In genomic region chr11:94133344-94133955, GRCm38 (mm10) we compare ENCODE assay signal across 8 mouse cellular contexts.
DNase-seq lines count a peak whose midpoint lies in the region; ATAC-seq and TF ChIP-seq lines count a peak whose summit lies in the region.

No protein-coding gene starts in this region.

- peak; percentile 96 for TF ChIP-seq CTCF in kidney, adult 2 months (conservative IDR thresholded peaks at IDR 0.05; ENCODE audit: insufficient read depth, insufficient read length, low read depth, low read length)
- peak; percentile 94; the same call in 1 of the 2 replicates for TF ChIP-seq CTCF in small intestine, adult 2 months (IDR thresholded peaks at IDR 0.05; ENCODE audit: extremely low read depth, insufficient read length, insufficient replicate concordance, low read depth, low read length)

- 0 out of 2 replicates have a peak, but pooled peaks have one; percentile 14 for ATAC-seq in limb, embryonic 12.5 days (ENCODE audit: insufficient number of reproducible peaks, insufficient read depth, low FRiP score, low TSS enrichment, low read depth)
- ATAC-seq in midbrain, embryonic 13.5 days = peak; percentile 64

- H3K27me3 ChIP-seq in embryonic facial prominence, embryonic 10.5 days (replicated peaks; ENCODE audit: low read depth, poor library complexity, severe bottlenecking) = peaks cover 18% of the 10 kb centered on the region; the same call in 1 of the 2 replicates
- no peaks in the 10 kb centered on the region for H3K27me3 ChIP-seq in kidney, adult 2 months (replicated peaks; ENCODE audit: control insufficient read depth, insufficient read depth, low read length)
- H3K27me3 ChIP-seq in limb, embryonic 12.5 days = no peaks in the 10 kb centered on the region
- H3K27me3 ChIP-seq in midbrain, embryonic 13.5 days = no peaks in the 10 kb centered on the region
- no peaks in the 10 kb centered on the region for H3K27me3 ChIP-seq in small intestine, adult 2 months (ENCODE audit: control insufficient read depth, insufficient read depth, low read length)

- peak overlapping the region; percentile 26 for H3K27ac ChIP-seq in embryonic facial prominence, embryonic 10.5 days (replicated peaks)
- H3K27ac ChIP-seq in kidney, adult 2 months (ENCODE audit: insufficient read depth, low read depth, low read length) = peak overlapping the region; percentile 78
- no peak overlapping the region for H3K27ac ChIP-seq in limb, embryonic 12.5 days
- no peak overlapping the region for H3K27ac ChIP-seq in midbrain, embryonic 13.5 days
- peak overlapping the region; percentile 98 for H3K27ac ChIP-seq in small intestine, adult 2 months (ENCODE audit: insufficient read depth, low read depth, low read length)

- peak; percentile 83 for DNase-seq in 3134 (ENCODE audit: extremely low read depth, insufficient read length, low spot score)
- peak; percentile 96 for DNase-seq in adrenal gland, postnatal 14 days
- peak; percentile 86 for DNase-seq in embryonic facial prominence, embryonic 10.5 days (ENCODE audit: low spot score)
- DNase-seq in heart, adult 8-10 months (ENCODE audit: low spot score) = peak; percentile 91
- peak; percentile 97 for DNase-seq in kidney, adult 2 months

- H3K4me2 ChIP-seq in limb, embryonic 12.5 days = peak overlapping the region; percentile 29
- H3K4me2 ChIP-seq in midbrain, embryonic 13.5 days (replicated peaks) = peak overlapping the region; percentile 29; the same call in 1 of the 2 replicates

- H3K9me3 ChIP-seq in embryonic facial prominence, embryonic 10.5 days = no peaks in the 10 kb centered on the region
- no peaks in the 10 kb centered on the region for H3K9me3 ChIP-seq in limb, embryonic 12.5 days
- H3K9me3 ChIP-seq in midbrain, embryonic 13.5 days = no peaks in the 10 kb centered on the region

- no peaks in the 10 kb centered on the region for H3K36me3 ChIP-seq in embryonic facial prominence, embryonic 10.5 days (replicated peaks)
- H3K36me3 ChIP-seq in kidney, adult 2 months (ENCODE audit: control insufficient read depth, insufficient read depth, low read length) = no peaks in the 10 kb centered on the region
- H3K36me3 ChIP-seq in limb, embryonic 12.5 days = no peaks in the 10 kb centered on the region
- H3K36me3 ChIP-seq in midbrain, embryonic 13.5 days = no peaks in the 10 kb centered on the region
- no peaks in the 10 kb centered on the region for H3K36me3 ChIP-seq in small intestine, adult 2 months (ENCODE audit: control insufficient read depth, insufficient read depth, low read length)

- WGBS in embryonic facial prominence, embryonic 10.5 days = 21% methylated on average over 11 of the region's 11 CpGs
- 3% methylated on average over 11 of the region's 11 CpGs for WGBS in kidney, adult 2 months
- WGBS in limb, embryonic 12.5 days = 18% methylated on average over 11 of the region's 11 CpGs
- 24% methylated on average over 11 of the region's 11 CpGs for WGBS in midbrain, embryonic 13.5 days
- WGBS in small intestine, adult 2 months = 5% methylated on average over 11 of the region's 11 CpGs

- peaks cover 70% of the 10 kb centered on the region for H3K4me1 ChIP-seq in embryonic facial prominence, embryonic 10.5 days
- peaks cover 60% of the 10 kb centered on the region for H3K4me1 ChIP-seq in kidney, adult 2 months (ENCODE audit: control insufficient read depth, insufficient read depth, low read length)
- H3K4me1 ChIP-seq in limb, embryonic 12.5 days (replicated peaks) = peaks cover 51% of the 10 kb centered on the region
- peaks cover 41% of the 10 kb centered on the region for H3K4me1 ChIP-seq in midbrain, embryonic 13.5 days (replicated peaks)
- H3K4me1 ChIP-seq in small intestine, adult 2 months (ENCODE audit: control insufficient read depth, insufficient read depth, insufficient read length, low read length) = peaks cover 47% of the 10 kb centered on the region

- no peak for TF ChIP-seq POLR2A in kidney, adult 2 months (IDR thresholded peaks at IDR 0.05; ENCODE audit: low read depth, low read length)
- TF ChIP-seq POLR2A in small intestine, adult 2 months (IDR thresholded peaks at IDR 0.05; ENCODE audit: low read depth, low read length) = no peak; the same call in 1 of the 2 replicates

- no peak overlapping the region for H3K9ac ChIP-seq in limb, embryonic 12.5 days (replicated peaks)
- H3K9ac ChIP-seq in midbrain, embryonic 13.5 days (replicated peaks) = no peak overlapping the region

- H3K4me3 ChIP-seq in embryonic facial prominence, embryonic 10.5 days = peak overlapping the region; percentile 14; the same call in 1 of the 2 replicates
- no peak overlapping the region for H3K4me3 ChIP-seq in kidney, adult 2 months (ENCODE audit: insufficient read depth, low read depth, low read length)
- no peak overlapping the region for H3K4me3 ChIP-seq in limb, embryonic 12.5 days (replicated peaks)
- no peak overlapping the region for H3K4me3 ChIP-seq in midbrain, embryonic 13.5 days (replicated peaks)
- 0 out of 2 replicates have a peak overlapping the region, but pooled peaks have one; percentile 12 for H3K4me3 ChIP-seq in small intestine, adult 2 months (ENCODE audit: low read depth, low read length)

Comparison
In these comparisons a context has a peak if more than half of its experiments do, and no peak if none do; other contexts are left out.
1. H3K27ac ChIP-seq: peak in embryonic facial prominence, embryonic 10.5 days (single experiment), kidney, adult 2 months (single experiment) and small intestine, adult 2 months (single experiment); none in limb, embryonic 12.5 days (single experiment) and midbrain, embryonic 13.5 days (single experiment).
2. H3K4me3 ChIP-seq: peak in embryonic facial prominence, embryonic 10.5 days (single experiment) and small intestine, adult 2 months (single experiment); none in kidney, adult 2 months (single experiment), limb, embryonic 12.5 days (single experiment) and midbrain, embryonic 13.5 days (single experiment).
3. Peak in every context shown above with its lines, with median percentiles within 50 percentile points of each other: DNase-seq.